Mouse (Mus musculus) bone marrow macrophage, adult 2 months (primary cell): ENCODE data around the gene Diaph3.

ENCODE experiments used
- CTCF ChIP-seq: IDR thresholded peaks from 2 replicates; pipeline ENCODE4 v1.5.1; 2012; ENCODE audit warnings: low read depth, mild to moderate bottlenecking, low read length, moderate library complexity
- POLR2A ChIP-seq: IDR thresholded peaks from 2 replicates; pipeline ENCODE4 v1.6.1; 2012; ENCODE audit warnings: mild to moderate bottlenecking, low read depth, low read length, borderline replicate concordance

DNA sequence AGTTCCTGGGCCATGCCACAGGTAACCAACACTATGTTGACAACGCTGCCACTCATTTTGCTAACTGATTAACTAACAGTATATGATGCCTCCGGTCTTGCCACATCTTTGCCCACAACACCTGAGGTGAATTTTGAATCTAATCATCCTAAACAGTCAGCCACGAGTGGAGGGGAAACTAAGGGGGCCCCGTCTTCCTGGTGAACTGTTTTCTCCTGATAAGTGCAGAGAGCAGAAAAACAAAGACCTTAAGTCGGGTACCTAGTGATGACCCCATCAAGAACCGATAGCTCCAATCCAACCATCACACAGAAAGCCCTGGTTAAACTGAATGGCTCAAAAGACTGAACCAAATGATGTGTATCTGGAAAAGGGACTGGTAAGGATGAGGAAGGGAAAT, 8.6 kb upstream of the Diaph3 start:
- TF ChIP-seq CTCF (no peak), POLR2A (no peak)
